Mouse (Mus musculus): ENCODE data around the gene Acan.

- TF ChIP-seq CTCF (conservative IDR thresholded peaks at IDR 0.05; ENCODE audit: insufficient read depth, insufficient read length, low read depth, low read length) (no peak), POLR2A (IDR thresholded peaks at IDR 0.05; ENCODE audit: low read depth, low read length) (no peak)
Measured at GRCm38 (mm10) chr7:79130843-79131444, 77.7 kb downstream of the Acan start, which contains the start of gene Hapln3.

Measured in kidney, adult 2 months (tissue).